ENCODE assay signal across 8 mouse cellular contexts in the genomic region with DNA sequence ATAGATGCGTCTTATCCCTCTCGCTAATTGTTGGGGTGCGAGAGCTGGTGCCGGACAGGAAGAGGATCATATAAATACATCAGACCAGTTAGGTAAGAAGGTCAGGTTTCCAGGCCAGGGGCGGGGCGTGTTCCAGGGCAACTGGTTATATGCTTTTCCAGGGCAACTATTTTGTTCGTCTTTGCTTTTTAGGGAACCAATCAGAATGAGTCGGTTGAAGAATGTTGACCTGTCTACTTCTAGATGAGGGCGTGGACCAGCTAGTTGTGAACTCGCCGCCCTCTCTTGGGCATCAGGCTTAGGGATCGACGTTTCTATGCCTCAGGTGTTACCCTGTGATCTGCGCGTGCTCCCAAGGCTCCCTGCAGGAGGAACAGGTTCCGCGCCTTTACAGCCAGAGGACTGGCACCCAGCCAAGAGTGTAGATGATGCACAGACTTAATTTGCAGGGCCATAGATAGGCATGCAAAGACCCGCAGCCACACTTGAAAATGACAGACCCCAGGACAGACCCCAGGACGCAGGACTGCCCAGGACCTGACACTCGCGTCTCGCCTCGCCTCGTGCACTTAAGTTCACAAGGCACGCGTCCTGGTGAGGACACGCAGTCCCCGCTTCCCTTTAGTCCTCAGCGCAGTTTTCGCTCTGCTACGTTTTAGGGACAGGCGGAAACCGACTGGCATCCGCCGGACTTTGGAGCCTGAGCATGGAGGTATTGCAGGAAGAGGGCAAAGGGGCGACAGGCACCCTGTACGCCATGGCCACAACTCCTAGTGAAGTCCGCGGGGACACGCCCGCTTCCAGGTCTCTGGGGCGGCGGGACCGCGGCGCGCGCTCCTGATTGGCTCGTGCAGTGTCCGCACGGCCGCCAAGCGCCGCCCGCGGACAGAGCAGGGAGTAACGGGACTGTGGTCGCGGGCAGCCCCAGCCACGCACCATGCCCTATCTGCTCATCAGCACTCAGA. TPM values are rescaled to one million over a fixed set of nuclear protein-coding genes. Genes with fewer than 3 reads are reported as not detected.
DNase-seq lines count a peak whose midpoint lies in the region; ATAC-seq and TF ChIP-seq lines count a peak whose summit lies in the region.

Gchfr (plus strand) TSS at position 873 of the 965 bp plus-strand sequence.

- peak within 1 kb of the TSS; percentile 99 for H3K4me2 ChIP-seq in embryonic facial prominence, embryonic 14.5 days (ENCODE audit: low read depth, low read length)
- H3K4me2 ChIP-seq in heart, embryonic 12.5 days, result peak within 1 kb of the TSS; percentile 99
- peak within 1 kb of the TSS; percentile 98 for H3K4me2 ChIP-seq in kidney, embryonic 14.5 days (replicated peaks; ENCODE audit: low read depth, low read length)
- H3K4me2 ChIP-seq in lung, embryonic 16.5 days (ENCODE audit: low read depth, low read length), result peak within 1 kb of the TSS; percentile 100

- H3K4me3 ChIP-seq in ES-E14 (ENCODE audit: insufficient read depth in 1 of 2, low read depth in 1 of 2, low read length in 2 of 2, poor library complexity in 1 of 2, severe bottlenecking in 1 of 2), result peak within 1 kb of the TSS; percentile 67 to 86
- H3K4me3 ChIP-seq in embryonic facial prominence, embryonic 14.5 days (ENCODE audit: low read depth, low read length), result peak within 1 kb of the TSS; percentile 56
- H3K4me3 ChIP-seq in heart, embryonic 12.5 days, result peak within 1 kb of the TSS; percentile 62
- H3K4me3 ChIP-seq in kidney, embryonic 14.5 days (ENCODE audit: low read length), result peak within 1 kb of the TSS; percentile 53
- peak within 1 kb of the TSS; percentile 65 for H3K4me3 ChIP-seq in lung, embryonic 16.5 days (ENCODE audit: low read length)

- no peaks in the 10 kb centered on the region for H3K36me3 ChIP-seq in ES-E14 (ENCODE audit: control insufficient read depth, insufficient read depth, low read length, poor library complexity, severe bottlenecking)
- H3K36me3 ChIP-seq in embryonic facial prominence, embryonic 14.5 days (ENCODE audit: control insufficient read depth, insufficient read depth, low read length), result no peaks in the 10 kb centered on the region
- no peaks in the 10 kb centered on the region for H3K36me3 ChIP-seq in heart, embryonic 12.5 days
- H3K36me3 ChIP-seq in kidney, embryonic 14.5 days (ENCODE audit: control insufficient read depth, insufficient read depth, low read length), result no peaks in the 10 kb centered on the region
- H3K36me3 ChIP-seq in lung, embryonic 16.5 days (ENCODE audit: control insufficient read depth, insufficient read depth, low read length), result no peaks in the 10 kb centered on the region; the same call in 1 of the 2 replicates

- H3K9me3 ChIP-seq in ES-E14 (ENCODE audit: control insufficient read depth, insufficient read depth, low read depth, low read length), result no peaks in the 10 kb centered on the region
- H3K9me3 ChIP-seq in embryonic facial prominence, embryonic 14.5 days (ENCODE audit: control insufficient read depth, low read length), result no peaks in the 10 kb centered on the region
- H3K9me3 ChIP-seq in heart, embryonic 12.5 days (replicated peaks), result no peaks in the 10 kb centered on the region
- H3K9me3 ChIP-seq in kidney, embryonic 14.5 days (ENCODE audit: control insufficient read depth, low read length), result 0 out of 2 replicates have a peak, but pooled peaks cover 2% of the 10 kb centered on the region
- no peaks in the 10 kb centered on the region for H3K9me3 ChIP-seq in lung, embryonic 16.5 days (ENCODE audit: control insufficient read depth, low read length)

- in situ Hi-C loops in ES-E14 (cut with MboI; ENCODE audit: low sequenced_read_pairs in 2 of 2, unreplicated experiment in 2 of 2), result no loop called here

- peaks cover 11% of the 10 kb centered on the region for H3K27me3 ChIP-seq in embryonic facial prominence, embryonic 14.5 days (replicated peaks; ENCODE audit: control insufficient read depth, insufficient read depth, low read length)
- H3K27me3 ChIP-seq in heart, embryonic 12.5 days (replicated peaks), result peaks cover 31% of the 10 kb centered on the region
- H3K27me3 ChIP-seq in kidney, embryonic 14.5 days (ENCODE audit: control insufficient read depth, insufficient read depth, low read length), result peaks cover 3% of the 10 kb centered on the region; the same call in 1 of the 2 replicates
- H3K27me3 ChIP-seq in lung, embryonic 16.5 days (ENCODE audit: control insufficient read depth, insufficient read depth, low read depth, low read length), result peaks cover 3% of the 10 kb centered on the region; the same call in 1 of the 2 replicates

- peak; percentile 90 for ATAC-seq in embryonic facial prominence, embryonic 14.5 days (ENCODE audit: low read depth)
- peak; percentile 88 for ATAC-seq in heart, embryonic 12.5 days (ENCODE audit: insufficient number of reproducible peaks, low FRiP score)
- peak; percentile 87 for ATAC-seq in kidney, embryonic 14.5 days (ENCODE audit: low FRiP score, low TSS enrichment)
- ATAC-seq in lung, embryonic 16.5 days (ENCODE audit: low read depth), result peak; percentile 88
- peak; percentile 31 for ATAC-seq in neutrophil, adult 5-6 weeks (ENCODE audit: extremely low read depth, insufficient number of reproducible peaks, low FRiP score, poor library complexity, severe bottlenecking)

- no peak within 1 kb of the TSS for H3K27ac ChIP-seq in ES-E14 (ENCODE audit: insufficient read depth, low read depth, low read length, poor library complexity, severe bottlenecking)
- no peak within 1 kb of the TSS for H3K27ac ChIP-seq in embryonic facial prominence, embryonic 14.5 days (replicated peaks; ENCODE audit: low read depth, low read length)
- no peak within 1 kb of the TSS for H3K27ac ChIP-seq in heart, embryonic 12.5 days (ENCODE audit: poor library complexity, severe bottlenecking)
- H3K27ac ChIP-seq in kidney, embryonic 14.5 days (ENCODE audit: low read depth, low read length), result no peak within 1 kb of the TSS
- H3K27ac ChIP-seq in lung, embryonic 16.5 days (ENCODE audit: low read length), result no peak within 1 kb of the TSS; the same call in 1 of the 2 replicates

- no peak for DNase-seq in ES-E14 (ENCODE audit: low read depth, low spot score)
- DNase-seq in adrenal gland, postnatal 25 days, result peak; percentile 84
- DNase-seq in embryonic facial prominence, embryonic 14.5 days (ENCODE audit: low spot score), result peak; percentile 89
- no peak for DNase-seq in adipocyte (ENCODE audit: low spot score)

- H3K9ac ChIP-seq in ES-E14 (ENCODE audit: insufficient read depth, low read depth, low read length, poor library complexity, severe bottlenecking), result peak within 1 kb of the TSS; percentile 11; the same call in 1 of the 2 replicates
- peak within 1 kb of the TSS; percentile 65 for H3K9ac ChIP-seq in embryonic facial prominence, embryonic 14.5 days (ENCODE audit: low read depth, low read length)
- peak within 1 kb of the TSS; percentile 75 for H3K9ac ChIP-seq in heart, embryonic 12.5 days
- H3K9ac ChIP-seq in kidney, embryonic 14.5 days (ENCODE audit: low read depth, low read length), result peak within 1 kb of the TSS; percentile 55
- peak within 1 kb of the TSS; percentile 69 for H3K9ac ChIP-seq in lung, embryonic 16.5 days (ENCODE audit: low read length)

- H3K4me1 ChIP-seq in ES-E14 (ENCODE audit: control insufficient read depth in 2 of 2, insufficient read depth in 2 of 2, low read length in 2 of 2, poor library complexity in 1 of 2), result peaks cover 2 to 6% of the 10 kb centered on the region in 2 experiments; a peak in 1 of 4 replicates
- H3K4me1 ChIP-seq in embryonic facial prominence, embryonic 14.5 days (ENCODE audit: control insufficient read depth, insufficient read depth, low read length), result peaks cover 7% of the 10 kb centered on the region
- H3K4me1 ChIP-seq in heart, embryonic 12.5 days (replicated peaks), result peaks cover 20% of the 10 kb centered on the region
- H3K4me1 ChIP-seq in kidney, embryonic 14.5 days (ENCODE audit: control insufficient read depth, insufficient read depth, low read length), result peaks cover 14% of the 10 kb centered on the region
- H3K4me1 ChIP-seq in lung, embryonic 16.5 days (replicated peaks; ENCODE audit: control insufficient read depth, insufficient read depth, low read length), result peaks cover 12% of the 10 kb centered on the region; the same call in 1 of the 2 replicates

- under 1% methylated on average over 58 of the region's 60 CpGs for WGBS in embryonic facial prominence, embryonic 14.5 days
- under 1% methylated on average over 60 of the region's 60 CpGs for WGBS in heart, embryonic 12.5 days
- under 1% methylated on average over 60 of the region's 60 CpGs for WGBS in kidney, embryonic 14.5 days
- WGBS in lung, embryonic 16.5 days, result under 1% methylated on average over 60 of the region's 60 CpGs

TF ChIP-seq in ES-E14, 5 proteins besides CTCF, POLR2A, EP300 and RAD21:
- TF ChIP-seq CHD2 (IDR thresholded peaks at IDR 0.05; ENCODE audit: low read depth, low read length), result no peak
- TF ChIP-seq MAFK (IDR thresholded peaks at IDR 0.05; ENCODE audit: insufficient read depth, low read depth, low read length), result no peak

RNA-seq across cellular contexts. Expression of gene Gchfr, which starts in this region (rescaled TPM):
- 12.7 and 14.1 TPM in 2 replicates for total RNA-seq in ES-E14 (2012; rRNA removed)
- 11.0 and 14.9 TPM in 2 replicates for total RNA-seq in adrenal gland, postnatal 25 days (2021)
- polyA plus RNA-seq in embryonic facial prominence, embryonic 14.5 days (2014; fragmentation: Nextera tagmentation; extraction: Ambion mirVana), result 8.4 and 11.2 TPM in 2 replicates
- polyA plus RNA-seq in heart, embryonic 12.5 days (2016; fragmentation: Nextera tagmentation; extraction: Ambion mirVana), result 4.5 and 5.0 TPM in 2 replicates
- 35.5 and 41.7 TPM in 2 replicates for polyA plus RNA-seq in kidney, embryonic 14.5 days (2014; fragmentation: Nextera tagmentation; extraction: Ambion mirVana)
- 24.3 and 26.1 TPM in 2 replicates for polyA plus RNA-seq in lung, embryonic 16.5 days (2015; fragmentation: Nextera tagmentation; extraction: Ambion mirVana)
- 0.70 TPM in 1 of 2 replicates, not detected in the other for total RNA-seq in neutrophil, adult 5-6 weeks (2017)

Comparison
In these comparisons a context has a peak if more than half of its experiments do, and no peak if none do; other contexts are left out.
1. Peak in ATAC-seq in neutrophil, adult 5-6 weeks; RNA of the gene not detected or under 1 TPM.
2. DNase-seq: peak in adrenal gland, postnatal 25 days (single experiment) and embryonic facial prominence, embryonic 14.5 days (single experiment); none in ES-E14 (single experiment) and adipocyte (single experiment).
3. H3K9ac ChIP-seq: peak in every context shown above with its lines; median percentile 75 in heart, embryonic 12.5 days; 69 in lung, embryonic 16.5 days; 65 in embryonic facial prominence, embryonic 14.5 days; 55 in kidney, embryonic 14.5 days; 11 in ES-E14.
4. ATAC-seq: peak in every context shown above with its lines; median percentile 90 in embryonic facial prominence, embryonic 14.5 days; 88 in heart, embryonic 12.5 days; 88 in lung, embryonic 16.5 days; 87 in kidney, embryonic 14.5 days; 31 in neutrophil, adult 5-6 weeks.
5. Peak in every context shown above with its lines, with median percentiles within 50 percentile points of each other: H3K4me3 ChIP-seq and H3K4me2 ChIP-seq.